Mouse (Mus musculus): ENCODE data around the gene Sesn1. TPM values are rescaled to one million over a fixed set of nuclear protein-coding genes. Genes with fewer than 3 reads are reported as not detected.
"Not testable (repeated sequence)": the region's sequence is repeated elsewhere in the genome, so short reads cannot be mapped to it uniquely, and the experiment has no call there.

The Sesn1 gene
- total RNA-seq, 2 experiments from 2014 or later = 34.5 to 39.2 TPM

GRCm38 (mm10) chr10:41939090-41939489 lies 129.4 kb downstream of the Sesn1 start:
- DNase-seq (ENCODE audit: extremely low spot score in 1 of 2, low spot score in 2 of 2) = no peak
- intact Hi-C loops (cut with DNase I) = no loop called here

DNA sequence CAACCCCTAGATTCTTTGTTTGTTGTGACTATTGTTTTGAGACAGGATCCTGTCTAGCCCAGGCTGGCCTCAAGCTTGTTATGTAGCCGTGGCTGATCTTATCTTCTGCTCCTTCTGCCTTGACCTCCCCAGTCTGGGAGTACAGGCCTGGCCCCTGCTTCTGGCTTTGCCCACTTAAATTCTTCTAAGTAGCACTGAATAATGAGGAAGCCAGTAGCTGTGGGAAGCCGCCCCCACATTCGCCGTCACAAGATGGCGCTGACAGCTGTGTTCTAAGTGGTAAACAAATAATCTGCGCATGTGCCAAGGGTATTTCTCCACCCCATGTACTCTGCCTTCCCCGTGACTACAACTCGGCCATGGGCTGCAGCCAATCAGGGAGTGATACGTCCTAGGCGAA lies 142.6 kb downstream of the Sesn1 start:
- intact Hi-C loops (cut with DNase I); DNase-seq (ENCODE audit: extremely low spot score in 1 of 2, low spot score in 2 of 2): not testable (repeated sequence)

DNA sequence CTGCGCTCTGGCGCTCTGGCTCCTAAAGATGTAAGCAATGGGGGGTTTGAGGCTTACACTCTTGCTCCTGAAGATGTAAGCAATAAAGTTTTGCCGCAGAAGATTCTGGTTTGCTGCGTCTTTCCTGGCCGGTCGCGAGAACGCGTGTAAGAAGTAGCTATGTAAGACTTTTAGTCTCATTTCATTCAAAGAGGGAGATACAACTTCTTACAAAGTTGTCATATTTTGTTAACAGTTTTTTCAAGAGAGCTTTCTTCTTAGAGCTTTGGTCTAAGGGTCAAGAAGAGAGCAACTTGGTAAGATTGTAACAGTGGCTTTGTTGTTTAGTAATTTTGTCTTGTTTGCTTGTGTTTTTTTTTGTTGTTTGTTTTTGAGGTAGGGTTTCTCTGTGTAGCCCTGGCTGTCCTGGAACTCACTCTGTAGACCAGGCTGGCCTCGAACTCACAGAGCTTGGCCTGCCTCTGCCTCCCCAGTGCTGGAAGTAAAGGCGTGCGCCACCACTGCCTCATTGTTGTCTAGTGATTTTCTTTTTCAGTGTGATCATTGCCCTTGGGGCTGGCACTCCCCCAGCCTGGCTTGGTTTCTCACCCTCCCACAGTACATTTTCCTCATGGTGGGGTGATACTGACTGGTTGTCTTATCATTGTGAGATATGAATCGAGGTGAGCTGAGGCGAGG lies 143.3 kb downstream of the Sesn1 start:
- intact Hi-C loops (cut with DNase I) = no loop called here
- DNase-seq (ENCODE audit: extremely low spot score in 1 of 2, low spot score in 2 of 2) = no peak

- DNase-seq (ENCODE audit: extremely low spot score in 1 of 2, low spot score in 2 of 2) = no peak
These were observed 143.8 kb downstream of the Sesn1 start for GRCm38 (mm10) chr10:41953528-41953864.

GRCm38 (mm10) chr10:41957421-41958225 lies 147.9 kb downstream of the Sesn1 start:
- DNase-seq (ENCODE audit: extremely low spot score in 1 of 2, low spot score in 2 of 2) = no peak
- intact Hi-C loops (cut with DNase I) = loop anchor here (5.0 kb wide), 1 partner anchor 125 kb away; no protein-coding TSS in a partner anchor

More at GRCm38 (mm10) chr10:41953528-41953864, 143.8 kb downstream of the Sesn1 start:
- intact Hi-C loops (cut with DNase I) = no loop called here

Other genes starting within 250 kb of the Sesn1 start
- gene Ccdc162, start 93.3 kb upstream of the Sesn1 start, total RNA-seq (2021) = under 1 TPM; 0.49 to 0.83 TPM
- gene Cep57l1, start 64 bp upstream of the Sesn1 start, total RNA-seq (2021) = 1 to 10 TPM; 6.5 to 8.4 TPM
- gene Armc2, start 208.5 kb downstream of the Sesn1 start, total RNA-seq (2021) = 10 to 100 TPM; 15.2 to 15.8 TPM

Measured in left cerebral cortex, postnatal 10 days (tissue).